Mouse (Mus musculus) forebrain, embryonic 12.5 days (tissue): ENCODE measurements around the gene Mef2c. TPM values are rescaled to one million over a fixed set of nuclear protein-coding genes. Genes with fewer than 3 reads are reported as not detected.

ENCODE experiments used
- ATAC-seq: fragments of 200-750 bp; cut with Nextera tagmentation; 2 replicates; pipeline ENCODE4 v1.8.0; 2017; ENCODE audit warnings: moderate TSS enrichment; ENCODE audit not compliant: low FRiP score
- H3K27ac ChIP-seq: fragments of 300-500 bp; sonication (generic); 2 replicates; pipeline ENCODE4 v1.5.1; 2016; ENCODE audit warnings: mild to moderate bottlenecking
- H3K27me3 ChIP-seq: fragments of 300-500 bp; sonication (generic); 2 replicates; pipeline ENCODE4 v1.6.1; 2016; ENCODE audit warnings: mild to moderate bottlenecking
- H3K36me3 ChIP-seq: fragments of 300-500 bp; sonication (generic); replicated peaks from 2 replicates; pipeline ENCODE4 v1.6.1; 2016; ENCODE audit warnings: mild to moderate bottlenecking
- H3K4me1 ChIP-seq: fragments of 300-500 bp; sonication (generic); 2 replicates; pipeline ENCODE4 v1.6.1; 2016
- H3K4me2 ChIP-seq: fragments of 300-500 bp; sonication (generic); 2 replicates; pipeline ENCODE4 v1.6.1; 2016; ENCODE audit warnings: mild to moderate bottlenecking, moderate library complexity
- H3K4me3 ChIP-seq: fragments of 300-500 bp; sonication (generic); replicated peaks from 2 replicates; pipeline ENCODE4 v1.5.1; 2016; ENCODE audit warnings: mild to moderate bottlenecking
- H3K9ac ChIP-seq: fragments of 300-500 bp; sonication (generic); 2 replicates; pipeline ENCODE4 v1.6.1; 2016; ENCODE audit warnings: mild to moderate bottlenecking
- H3K9me3 ChIP-seq: fragments of 300-500 bp; sonication (generic); 2 replicates; pipeline ENCODE4 v1.6.1; 2016
- WGBS: fragments of 180-500 bp; shearing (Covaris S2); methylation state at CpG from one replicate; pipeline ENCODE4 v1.1.7; 2016; 5-methylcytosine and 5-hydroxymethylcytosine counted together
- polyA plus RNA-seq: library from polyadenylated mRNA; unstranded; fragments of >200 nt; fragmentation: Nextera tagmentation; extraction: Ambion mirVana; gene quantifications from 2 replicates; pipeline ENCODE4 v1.2.1, GENCODE M21; 2016

Gene Mef2c
- polyA plus RNA-seq, 1 experiment from 2014 or later, result 33.3 TPM

DNA sequence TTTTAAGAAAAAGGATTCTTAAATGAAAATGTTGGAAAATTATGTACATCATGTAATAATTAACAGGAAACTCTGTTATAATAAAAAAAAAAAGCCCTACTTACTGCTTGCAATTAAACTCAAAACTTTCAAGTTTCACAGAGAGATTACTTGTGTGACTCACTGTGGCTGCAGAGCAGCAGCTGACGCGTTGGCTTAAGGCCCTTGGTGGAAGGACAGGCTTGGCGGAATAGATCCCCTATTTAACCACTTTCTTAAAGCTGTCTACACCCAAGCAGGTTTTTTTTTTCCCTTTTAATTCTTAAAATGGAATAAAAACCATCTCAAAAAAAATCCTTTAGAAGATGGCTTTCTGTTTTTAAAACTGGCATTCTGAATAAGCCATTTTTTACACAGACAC is 100.5 kb downstream of the Mef2c start:
- H3K4me2 ChIP-seq, result no peak overlapping the region
- H3K4me1 ChIP-seq, result peaks cover 20% of the 10 kb centered on the region
- ATAC-seq, result no peak
- H3K4me3 ChIP-seq, result no peak overlapping the region
- H3K36me3 ChIP-seq, result no peaks in the 10 kb centered on the region
- no peak overlapping the region for H3K9ac ChIP-seq
- no peaks in the 10 kb centered on the region for H3K27me3 ChIP-seq
- 17% methylated on average over 3 of the region's 3 CpGs for WGBS
- no peaks in the 10 kb centered on the region for H3K9me3 ChIP-seq
- no peak overlapping the region for H3K27ac ChIP-seq

DNA sequence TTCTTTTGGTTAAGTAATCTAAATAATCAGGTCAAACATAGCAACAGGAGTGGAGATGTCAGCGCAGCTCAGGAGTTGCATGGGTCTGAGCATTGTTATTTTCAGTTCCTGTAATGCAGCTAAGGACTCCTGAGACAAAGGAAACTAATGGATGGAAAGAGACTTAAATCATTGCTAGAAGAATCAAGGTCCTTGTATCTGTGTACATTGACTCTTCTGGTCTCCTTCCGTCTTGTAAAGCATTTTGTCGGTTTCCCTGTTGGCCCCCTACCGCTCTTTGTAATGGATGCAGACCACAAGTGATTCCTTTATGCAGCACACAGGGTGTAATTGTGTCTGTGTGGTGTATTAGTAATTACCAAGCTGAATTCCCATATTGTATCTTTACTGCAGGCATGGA is 101.0 kb downstream of the Mef2c start:
- Histone ChIP-seq H3K9ac (no peak overlapping the region), H3K36me3 (no peaks in the 10 kb centered on the region), H3K4me3 (no peak overlapping the region), H3K9me3 (no peaks in the 10 kb centered on the region), H3K4me2 (peak overlapping the region; percentile 8; the same call in 1 of the 2 replicates), H3K27me3 (no peaks in the 10 kb centered on the region), H3K4me1 (peaks cover 20% of the 10 kb centered on the region), H3K27ac (no peak overlapping the region)
- 0 out of 2 replicates have a peak, but pooled peaks have one; percentile 37 for ATAC-seq
- WGBS, result 12% methylated on average over 4 of the region's 4 CpGs

DNA sequence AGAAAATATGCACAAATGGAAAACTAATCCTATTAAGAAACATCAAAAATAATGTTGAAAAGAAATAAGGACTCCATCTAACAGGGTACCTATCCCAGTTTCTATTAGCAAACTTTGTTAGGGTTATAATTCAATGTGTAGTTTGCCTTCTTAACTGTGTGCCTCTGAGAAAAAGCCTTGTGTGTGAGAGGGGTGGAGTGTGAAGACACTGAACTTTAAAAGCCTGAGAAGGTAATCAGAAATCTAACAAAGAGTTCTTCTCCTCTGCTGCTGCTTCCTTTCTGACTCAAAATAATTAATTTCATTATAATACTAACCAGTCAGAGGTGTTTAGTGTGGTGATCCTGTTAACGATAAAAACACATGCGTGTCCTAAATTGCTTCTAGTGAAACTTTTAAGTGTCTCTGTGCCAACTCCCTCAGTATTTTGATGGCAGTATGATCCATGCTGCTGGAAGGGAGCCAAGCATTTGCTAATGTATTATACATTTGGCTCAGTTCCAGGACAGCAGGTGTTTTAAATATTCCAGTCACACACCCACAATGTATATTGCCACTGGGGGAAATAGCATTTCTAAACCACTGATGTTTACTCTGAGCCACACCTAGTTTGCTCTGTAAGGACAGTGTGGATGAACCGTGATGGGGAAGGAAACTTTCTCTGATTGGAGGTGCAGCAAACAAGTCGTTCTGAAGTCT is 104.2 kb downstream of the Mef2c start:
- Histone ChIP-seq H3K4me1 (peaks cover 20% of the 10 kb centered on the region), H3K4me3 (no peak overlapping the region), H3K27me3 (no peaks in the 10 kb centered on the region), H3K9ac (no peak overlapping the region), H3K4me2 (no peak overlapping the region), H3K36me3 (no peaks in the 10 kb centered on the region), H3K9me3 (no peaks in the 10 kb centered on the region), H3K27ac (no peak overlapping the region)
- ATAC-seq, result peak; percentile 53; the same call in 1 of the 2 replicates
- 46% methylated on average over 4 of the region's 4 CpGs for WGBS

DNA sequence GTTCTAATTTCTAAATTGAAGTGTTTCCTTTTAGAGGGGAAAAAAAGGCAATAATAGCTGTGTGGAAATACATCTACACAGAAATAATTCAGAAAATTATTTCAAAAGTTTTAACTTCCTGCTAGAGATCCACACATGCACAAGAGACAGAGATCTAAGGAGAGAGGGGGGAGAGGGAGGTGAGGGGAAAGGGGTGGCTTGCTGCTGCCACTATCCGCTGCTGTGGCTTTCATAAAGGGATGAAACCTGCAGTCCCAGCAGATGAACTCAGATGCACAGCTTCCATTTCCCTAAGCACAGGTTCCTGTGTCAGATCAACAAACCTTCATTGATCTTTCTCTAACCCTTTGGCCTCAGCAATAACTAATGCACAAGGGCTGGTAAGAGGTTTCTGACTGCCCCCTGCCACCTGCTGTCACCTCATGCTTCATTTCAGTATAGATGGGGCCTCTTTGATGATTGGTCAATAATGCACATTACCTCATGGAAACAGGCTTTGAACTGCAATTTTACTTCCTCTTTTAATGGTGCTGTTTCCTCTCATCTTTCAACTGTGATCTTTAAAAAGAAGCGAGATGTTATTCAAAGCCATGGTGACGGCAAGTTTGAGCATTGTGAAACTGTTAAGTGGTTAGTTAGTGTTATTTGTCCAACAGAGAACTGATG is 105.2 kb downstream of the Mef2c start:
- Histone ChIP-seq H3K27ac (no peak overlapping the region), H3K9me3 (no peaks in the 10 kb centered on the region), H3K4me2 (no peak overlapping the region), H3K4me3 (no peak overlapping the region), H3K27me3 (no peaks in the 10 kb centered on the region), H3K9ac (no peak overlapping the region), H3K4me1 (peaks cover 18% of the 10 kb centered on the region), H3K36me3 (no peaks in the 10 kb centered on the region)
- no peak for ATAC-seq
- 72% methylated on average over 3 of the region's 3 CpGs for WGBS

- 79% methylated on average over 3 of the region's 3 CpGs for WGBS
- no peak for ATAC-seq
These were observed 105.7 kb downstream of the Mef2c start for GRCm38 (mm10) chr13:83609517-83609878.

GRCm38 (mm10) chr13:83610124-83610523 is 106.3 kb downstream of the Mef2c start:
- Histone ChIP-seq H3K9ac (no peak overlapping the region), H3K9me3 (no peaks in the 10 kb centered on the region), H3K4me2 (no peak overlapping the region), H3K27me3 (no peaks in the 10 kb centered on the region), H3K27ac (no peak overlapping the region), H3K4me1 (peaks cover 12% of the 10 kb centered on the region), H3K4me3 (no peak overlapping the region), H3K36me3 (no peaks in the 10 kb centered on the region)
- ATAC-seq, result no peak
- 86% methylated on average over 8 of the region's 8 CpGs for WGBS

More at GRCm38 (mm10) chr13:83609517-83609878, 105.7 kb downstream of the Mef2c start:
- H3K4me3 ChIP-seq, result no peak overlapping the region
- no peaks in the 10 kb centered on the region for H3K36me3 ChIP-seq
- H3K4me1 ChIP-seq, result peaks cover 18% of the 10 kb centered on the region
- H3K9ac ChIP-seq, result no peak overlapping the region
- H3K27ac ChIP-seq, result no peak overlapping the region
- no peak overlapping the region for H3K4me2 ChIP-seq
- no peaks in the 10 kb centered on the region for H3K9me3 ChIP-seq
- no peaks in the 10 kb centered on the region for H3K27me3 ChIP-seq

GRCm38 (mm10) chr13:83612195-83612594 is 108.4 kb downstream of the Mef2c start:
- no peak for ATAC-seq
- Histone ChIP-seq H3K36me3 (no peaks in the 10 kb centered on the region), H3K9ac (no peak overlapping the region), H3K27me3 (no peaks in the 10 kb centered on the region), H3K4me1 (peaks cover 12% of the 10 kb centered on the region), H3K4me3 (no peak overlapping the region), H3K4me2 (no peak overlapping the region), H3K27ac (no peak overlapping the region), H3K9me3 (no peaks in the 10 kb centered on the region)
- 86% methylated on average over 1 of the region's 1 CpGs for WGBS

GRCm38 (mm10) chr13:83615875-83616274 is 112.0 kb downstream of the Mef2c start:
- WGBS, result 82% methylated on average over 3 of the region's 3 CpGs
- H3K4me1 ChIP-seq, result no peaks in the 10 kb centered on the region
- no peak overlapping the region for H3K4me2 ChIP-seq
- ATAC-seq, result no peak
- no peak overlapping the region for H3K9ac ChIP-seq
- no peaks in the 10 kb centered on the region for H3K9me3 ChIP-seq
- no peaks in the 10 kb centered on the region for H3K27me3 ChIP-seq
- no peaks in the 10 kb centered on the region for H3K36me3 ChIP-seq
- no peak overlapping the region for H3K27ac ChIP-seq
- H3K4me3 ChIP-seq, result no peak overlapping the region

- H3K9me3 ChIP-seq, result no peaks in the 10 kb centered on the region
- H3K9ac ChIP-seq, result no peak overlapping the region
- H3K27me3 ChIP-seq, result no peaks in the 10 kb centered on the region
- H3K27ac ChIP-seq, result no peak overlapping the region
- H3K4me3 ChIP-seq, result no peak overlapping the region
- no peaks in the 10 kb centered on the region for H3K36me3 ChIP-seq
- WGBS, result 89% methylated on average over 4 of the region's 4 CpGs
- ATAC-seq, result no peak
- 0 out of 2 replicates have a peak, but pooled peaks cover 4% of the 10 kb centered on the region for H3K4me1 ChIP-seq
- no peak overlapping the region for H3K4me2 ChIP-seq
These were observed 120.8 kb downstream of the Mef2c start for GRCm38 (mm10) chr13:83624651-83625050.

DNA sequence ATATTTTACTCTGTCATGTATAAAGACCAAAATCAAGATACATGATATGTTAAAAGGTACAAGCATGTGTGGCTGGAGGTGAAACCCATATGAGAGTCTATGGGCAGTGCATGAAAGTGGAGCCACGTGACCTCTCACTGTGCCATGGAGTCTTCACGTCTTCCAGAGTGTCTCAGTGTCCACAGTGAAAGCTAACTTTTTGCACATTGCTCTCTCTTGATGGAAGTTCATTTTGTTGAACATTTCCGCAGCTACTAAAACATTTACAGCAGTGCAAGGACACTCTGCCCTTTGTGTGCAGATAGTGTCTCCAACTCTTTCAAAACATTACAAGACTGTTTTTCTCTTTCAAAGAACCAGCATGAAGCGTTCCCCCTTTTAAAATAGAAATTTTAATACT is 123.6 kb downstream of the Mef2c start:
- no peaks in the 10 kb centered on the region for H3K27me3 ChIP-seq
- no peaks in the 10 kb centered on the region for H3K9me3 ChIP-seq
- no peak for ATAC-seq
- H3K4me2 ChIP-seq, result no peak overlapping the region
- H3K4me3 ChIP-seq, result no peak overlapping the region
- no peak overlapping the region for H3K27ac ChIP-seq
- 0 out of 2 replicates have a peak, but pooled peaks cover 4% of the 10 kb centered on the region for H3K4me1 ChIP-seq
- no peak overlapping the region for H3K9ac ChIP-seq
- no peaks in the 10 kb centered on the region for H3K36me3 ChIP-seq
- 89% methylated on average over 4 of the region's 4 CpGs for WGBS

- ATAC-seq, result no peak
- Histone ChIP-seq H3K4me3 (no peak overlapping the region), H3K9ac (no peak overlapping the region), H3K4me2 (no peak overlapping the region), H3K27ac (no peak overlapping the region), H3K9me3 (no peaks in the 10 kb centered on the region), H3K36me3 (no peaks in the 10 kb centered on the region), H3K27me3 (no peaks in the 10 kb centered on the region), H3K4me1 (0 out of 2 replicates have a peak, but pooled peaks cover 4% of the 10 kb centered on the region)
- WGBS, result 85% methylated on average over 3 of the region's 3 CpGs
These were observed 124.3 kb downstream of the Mef2c start for GRCm38 (mm10) chr13:83628139-83628538.

DNA sequence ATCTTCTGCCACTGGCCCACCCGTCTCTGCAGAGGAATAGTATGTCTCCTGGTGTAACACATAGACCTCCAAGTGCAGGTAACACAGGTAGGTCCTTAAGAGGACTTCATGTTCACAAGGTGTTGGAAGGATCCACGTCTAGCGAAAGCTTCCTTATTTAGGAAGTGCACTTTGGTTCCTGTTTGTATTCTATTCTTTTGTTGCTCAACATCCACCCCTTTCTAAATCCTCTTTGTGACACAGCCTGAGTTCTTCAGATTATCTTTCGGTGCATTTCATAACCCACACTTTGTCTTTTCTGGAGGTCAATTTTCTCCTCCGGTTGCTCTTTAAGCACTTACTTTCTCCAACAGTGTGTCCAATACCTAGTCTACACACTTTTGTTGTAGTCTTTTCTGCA is 129.3 kb downstream of the Mef2c start:
- Histone ChIP-seq H3K27me3 (no peaks in the 10 kb centered on the region), H3K27ac (no peak overlapping the region), H3K4me1 (no peaks in the 10 kb centered on the region), H3K36me3 (no peaks in the 10 kb centered on the region), H3K4me3 (no peak overlapping the region), H3K9ac (no peak overlapping the region), H3K4me2 (no peak overlapping the region), H3K9me3 (no peaks in the 10 kb centered on the region)
- no peak for ATAC-seq
- 88% methylated on average over 5 of the region's 5 CpGs for WGBS

DNA sequence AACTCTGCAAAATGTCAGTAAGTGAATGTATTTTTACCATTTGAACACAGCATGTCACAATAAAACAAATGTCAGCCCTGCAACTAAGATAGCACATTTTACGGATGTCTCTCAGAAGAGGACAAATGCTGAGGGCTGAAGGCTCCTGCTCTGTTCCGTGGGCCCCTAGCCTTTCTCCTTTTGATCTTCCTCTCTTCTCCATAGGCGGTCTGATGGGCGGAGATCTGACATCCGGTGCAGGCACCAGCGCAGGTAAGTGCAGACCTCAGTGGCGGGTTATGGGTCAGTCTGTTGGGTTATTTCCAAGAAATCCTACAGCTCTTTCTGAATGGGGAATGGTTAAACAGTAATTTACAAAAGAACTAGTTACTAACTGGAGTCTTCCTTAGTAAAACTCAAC is 131.4 kb downstream of the Mef2c start:
- H3K27me3 ChIP-seq, result no peaks in the 10 kb centered on the region
- no peak overlapping the region for H3K4me2 ChIP-seq
- WGBS, result 68% methylated on average over 7 of the region's 7 CpGs
- no peaks in the 10 kb centered on the region for H3K9me3 ChIP-seq
- H3K9ac ChIP-seq, result no peak overlapping the region
- no peaks in the 10 kb centered on the region for H3K4me1 ChIP-seq
- no peak overlapping the region for H3K27ac ChIP-seq
- no peak for ATAC-seq
- no peak overlapping the region for H3K4me3 ChIP-seq
- H3K36me3 ChIP-seq, result no peaks in the 10 kb centered on the region
